Mouse (Mus musculus): ENCODE results near the gene Maml2. TPM values are rescaled to one million over a fixed set of nuclear protein-coding genes. Genes with fewer than 3 reads are reported as not detected.
A peak's percentile ranks its signal among the peaks of the same experiment; 100 is the strongest.

Maml2 gene
- polyA plus RNA-seq, 1 experiment from 2014 or later: 3.1 TPM

DNA sequence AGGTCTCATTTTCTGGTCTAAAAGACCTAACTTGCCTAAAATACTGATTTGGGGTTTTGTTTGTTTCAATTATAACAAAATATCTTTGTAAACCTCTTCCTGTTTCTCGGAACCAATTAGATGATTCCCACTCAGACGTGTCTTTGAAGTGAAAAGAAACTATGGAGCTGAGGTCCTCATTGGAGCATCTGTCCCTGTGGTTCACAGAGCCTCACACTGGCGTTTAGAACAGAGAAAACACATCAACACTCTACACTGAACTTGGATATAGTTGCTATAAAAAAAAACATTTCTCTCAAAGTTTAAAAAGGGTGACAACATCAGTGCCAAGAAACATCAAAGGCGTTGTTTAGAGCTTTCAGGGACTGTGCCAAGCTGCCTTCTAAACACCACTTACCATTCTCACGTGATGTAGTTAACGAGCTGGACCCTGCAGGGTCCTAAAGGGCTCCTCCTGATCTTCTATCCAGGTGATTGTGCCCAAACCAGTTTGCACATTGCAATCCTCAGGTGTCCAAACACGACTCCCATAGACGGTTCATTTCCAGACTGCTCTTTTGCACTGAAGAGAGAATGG is 309.9 kb downstream of the Maml2 start:
- no peaks in the 10 kb centered on the region for H3K27me3 ChIP-seq (replicated peaks; ENCODE audit: control insufficient read depth, insufficient read depth, low read length)
- H3K9ac ChIP-seq (ENCODE audit: low read depth, low read length): no peak overlapping the region
- no peak overlapping the region for H3K4me2 ChIP-seq (replicated peaks; ENCODE audit: low read depth)
- no peaks in the 10 kb centered on the region for H3K36me3 ChIP-seq (ENCODE audit: control insufficient read depth, insufficient read depth)
- H3K4me3 ChIP-seq (ENCODE audit: low read depth, low read length): no peak overlapping the region
- WGBS: 70% methylated on average over 8 of the region's 8 CpGs
- H3K4me1 ChIP-seq (replicated peaks; ENCODE audit: control insufficient read depth, insufficient read depth, low read length): no peaks in the 10 kb centered on the region
- no peak overlapping the region for H3K27ac ChIP-seq (ENCODE audit: low read depth, low read length)
- no peaks in the 10 kb centered on the region for H3K9me3 ChIP-seq (ENCODE audit: control insufficient read depth)
- no peak for TF ChIP-seq CTCF (IDR thresholded peaks at IDR 0.05; ENCODE audit: low read depth)
- no peak for ATAC-seq

DNA sequence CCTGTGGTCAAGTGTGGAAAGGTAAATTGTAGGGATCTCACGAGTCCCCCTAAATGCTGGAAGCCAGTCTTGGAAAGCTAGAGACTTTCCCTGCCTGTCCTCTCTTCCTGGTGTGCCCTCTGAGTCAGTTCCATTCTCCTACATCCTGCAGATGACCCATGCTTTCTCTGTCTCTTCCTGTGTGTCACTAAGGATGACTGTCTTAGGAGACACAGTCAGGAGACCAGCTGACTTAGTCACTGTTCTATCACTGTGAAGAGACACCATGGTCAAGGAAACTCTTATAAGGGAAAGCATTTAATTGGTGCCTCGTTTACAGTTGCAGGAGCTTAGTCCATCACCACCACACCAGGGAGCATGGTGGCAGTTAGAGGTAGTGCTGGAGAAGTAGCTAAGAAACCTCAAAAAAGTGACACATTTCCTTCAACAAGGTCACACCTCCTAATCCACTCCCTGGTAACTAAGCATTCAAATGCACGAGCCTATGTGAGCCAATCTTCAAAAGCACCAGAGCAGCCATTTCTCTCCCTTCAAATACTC is 310.8 kb downstream of the Maml2 start:
- Histone ChIP-seq H3K36me3 (ENCODE audit: control insufficient read depth, insufficient read depth) (no peaks in the 10 kb centered on the region), H3K4me1 (replicated peaks; ENCODE audit: control insufficient read depth, insufficient read depth, low read length) (no peaks in the 10 kb centered on the region), H3K9ac (ENCODE audit: low read depth, low read length) (no peak overlapping the region), H3K27ac (ENCODE audit: low read depth, low read length) (no peak overlapping the region), H3K9me3 (ENCODE audit: control insufficient read depth) (no peaks in the 10 kb centered on the region), H3K4me2 (replicated peaks; ENCODE audit: low read depth) (no peak overlapping the region), H3K4me3 (ENCODE audit: low read depth, low read length) (no peak overlapping the region), H3K27me3 (replicated peaks; ENCODE audit: control insufficient read depth, insufficient read depth, low read length) (no peaks in the 10 kb centered on the region)
- no peak for ATAC-seq
- 64% methylated on average over 3 of the region's 3 CpGs for WGBS
- TF ChIP-seq CTCF (IDR thresholded peaks at IDR 0.05; ENCODE audit: low read depth): no peak

DNA sequence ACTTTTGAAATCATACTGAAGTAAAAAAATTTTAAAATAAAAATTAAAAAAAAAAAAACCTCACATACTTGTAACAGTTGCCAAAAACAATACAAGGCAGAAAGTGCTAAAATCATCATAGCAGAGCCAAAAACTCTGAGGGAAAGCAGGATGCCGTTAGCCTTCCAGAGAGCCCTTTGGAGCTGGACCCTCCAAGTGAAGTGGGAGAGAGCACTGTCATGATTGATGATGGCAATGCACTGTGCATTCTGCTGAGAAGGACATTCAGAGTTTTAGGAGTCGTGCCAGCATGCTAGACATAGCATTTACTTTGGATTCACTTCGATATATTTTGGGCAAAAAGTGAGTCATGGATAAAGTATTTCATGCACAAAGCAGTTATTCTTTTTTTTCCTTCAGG is 313.8 kb downstream of the Maml2 start:
- no peaks in the 10 kb centered on the region for H3K27me3 ChIP-seq (replicated peaks; ENCODE audit: control insufficient read depth, insufficient read depth, low read length)
- no peak overlapping the region for H3K4me2 ChIP-seq (replicated peaks; ENCODE audit: low read depth)
- TF ChIP-seq CTCF (IDR thresholded peaks at IDR 0.05; ENCODE audit: low read depth): no peak
- H3K36me3 ChIP-seq (ENCODE audit: control insufficient read depth, insufficient read depth): no peaks in the 10 kb centered on the region
- WGBS: 72% methylated on average over 3 of the region's 3 CpGs
- no peaks in the 10 kb centered on the region for H3K9me3 ChIP-seq (ENCODE audit: control insufficient read depth)
- H3K27ac ChIP-seq (ENCODE audit: low read depth, low read length): no peak overlapping the region
- H3K4me3 ChIP-seq (ENCODE audit: low read depth, low read length): no peak overlapping the region
- no peak for ATAC-seq
- no peaks in the 10 kb centered on the region for H3K4me1 ChIP-seq (replicated peaks; ENCODE audit: control insufficient read depth, insufficient read depth, low read length)
- no peak overlapping the region for H3K9ac ChIP-seq (ENCODE audit: low read depth, low read length)

DNA sequence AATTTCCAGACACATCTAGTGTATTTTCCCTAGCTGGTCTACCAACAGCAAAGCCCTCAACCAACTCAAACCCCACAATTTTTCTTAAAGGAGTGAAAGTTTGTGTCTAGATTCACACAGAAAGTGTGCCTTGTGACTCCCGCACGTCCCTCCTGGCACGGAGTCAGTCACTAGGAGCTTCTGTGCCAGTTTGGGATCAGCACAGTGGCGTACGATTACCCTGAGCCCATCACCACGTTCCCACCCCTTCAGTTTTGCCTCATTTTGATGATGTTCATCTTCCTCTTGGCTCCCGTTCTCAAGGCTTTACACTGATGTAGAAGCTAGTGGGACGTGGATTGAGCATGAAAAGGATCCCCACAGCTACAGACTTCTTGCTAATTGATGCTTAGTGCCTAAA is 314.6 kb downstream of the Maml2 start:
- H3K4me3 ChIP-seq (ENCODE audit: low read depth, low read length): no peak overlapping the region
- H3K27me3 ChIP-seq (replicated peaks; ENCODE audit: control insufficient read depth, insufficient read depth, low read length): no peaks in the 10 kb centered on the region
- H3K36me3 ChIP-seq (ENCODE audit: control insufficient read depth, insufficient read depth): no peaks in the 10 kb centered on the region
- TF ChIP-seq CTCF (IDR thresholded peaks at IDR 0.05; ENCODE audit: low read depth): no peak
- H3K9ac ChIP-seq (ENCODE audit: low read depth, low read length): no peak overlapping the region
- no peaks in the 10 kb centered on the region for H3K4me1 ChIP-seq (replicated peaks; ENCODE audit: control insufficient read depth, insufficient read depth, low read length)
- no peaks in the 10 kb centered on the region for H3K9me3 ChIP-seq (ENCODE audit: control insufficient read depth)
- H3K27ac ChIP-seq (ENCODE audit: low read depth, low read length): no peak overlapping the region
- 84% methylated on average over 8 of the region's 8 CpGs for WGBS
- ATAC-seq: no peak
- H3K4me2 ChIP-seq (replicated peaks; ENCODE audit: low read depth): no peak overlapping the region

DNA sequence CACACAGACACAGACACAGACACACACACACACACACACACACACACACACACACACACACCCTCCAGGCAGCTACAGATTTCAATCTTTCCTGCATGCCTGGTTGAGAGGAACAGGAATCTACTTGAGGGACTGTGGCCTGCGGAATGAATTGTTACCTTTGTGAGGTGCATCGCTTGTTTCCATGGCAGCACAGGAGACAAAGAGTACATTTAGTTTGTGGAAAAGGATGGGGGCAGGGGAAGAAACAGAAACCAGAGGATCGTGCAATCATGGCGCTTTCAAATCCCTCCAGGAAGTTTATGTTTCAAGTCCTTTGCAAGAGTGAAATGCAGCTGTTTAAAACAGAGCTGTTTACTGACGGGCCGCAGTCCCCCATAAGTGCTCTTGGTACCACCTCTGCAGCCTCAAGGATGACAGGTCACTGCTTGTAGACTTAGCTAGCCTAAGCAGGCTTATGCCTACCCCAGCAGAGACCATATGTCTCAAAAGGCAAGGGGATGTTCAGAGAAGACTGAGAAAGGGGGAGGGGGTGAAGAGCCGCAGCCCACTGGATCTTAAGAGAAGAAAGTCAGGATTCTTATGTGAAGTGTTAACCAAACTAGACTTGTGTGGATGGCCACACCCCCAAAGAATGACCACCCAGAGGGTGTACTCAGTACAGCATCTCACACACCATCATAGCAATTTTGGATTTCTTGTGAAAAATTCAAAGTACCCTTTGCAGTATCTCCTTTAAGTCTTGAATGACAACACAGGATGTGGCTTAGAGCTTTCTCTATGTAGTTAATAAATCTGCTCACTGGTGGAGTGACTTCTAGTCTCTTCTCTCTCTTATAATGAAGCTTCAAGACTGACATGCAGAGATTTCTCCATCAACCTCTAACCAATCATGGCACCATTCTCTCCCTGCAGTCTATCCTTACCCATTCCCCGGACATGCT is 315.8 kb downstream of the Maml2 start:
- no peaks in the 10 kb centered on the region for H3K27me3 ChIP-seq (replicated peaks; ENCODE audit: control insufficient read depth, insufficient read depth, low read length)
- H3K4me3 ChIP-seq (ENCODE audit: low read depth, low read length): no peak overlapping the region
- no peaks in the 10 kb centered on the region for H3K36me3 ChIP-seq (ENCODE audit: control insufficient read depth, insufficient read depth)
- WGBS: 41% methylated on average over 8 of the region's 8 CpGs
- no peaks in the 10 kb centered on the region for H3K4me1 ChIP-seq (replicated peaks; ENCODE audit: control insufficient read depth, insufficient read depth, low read length)
- H3K9me3 ChIP-seq (ENCODE audit: control insufficient read depth): no peaks in the 10 kb centered on the region
- 0 out of 2 replicates have a peak overlapping the region, but pooled peaks have one; percentile 17 for H3K4me2 ChIP-seq (replicated peaks; ENCODE audit: low read depth)
- H3K9ac ChIP-seq (ENCODE audit: low read depth, low read length): no peak overlapping the region
- no peak for ATAC-seq
- no peak overlapping the region for H3K27ac ChIP-seq (ENCODE audit: low read depth, low read length)
- TF ChIP-seq CTCF (IDR thresholded peaks at IDR 0.05; ENCODE audit: low read depth): no peak

DNA sequence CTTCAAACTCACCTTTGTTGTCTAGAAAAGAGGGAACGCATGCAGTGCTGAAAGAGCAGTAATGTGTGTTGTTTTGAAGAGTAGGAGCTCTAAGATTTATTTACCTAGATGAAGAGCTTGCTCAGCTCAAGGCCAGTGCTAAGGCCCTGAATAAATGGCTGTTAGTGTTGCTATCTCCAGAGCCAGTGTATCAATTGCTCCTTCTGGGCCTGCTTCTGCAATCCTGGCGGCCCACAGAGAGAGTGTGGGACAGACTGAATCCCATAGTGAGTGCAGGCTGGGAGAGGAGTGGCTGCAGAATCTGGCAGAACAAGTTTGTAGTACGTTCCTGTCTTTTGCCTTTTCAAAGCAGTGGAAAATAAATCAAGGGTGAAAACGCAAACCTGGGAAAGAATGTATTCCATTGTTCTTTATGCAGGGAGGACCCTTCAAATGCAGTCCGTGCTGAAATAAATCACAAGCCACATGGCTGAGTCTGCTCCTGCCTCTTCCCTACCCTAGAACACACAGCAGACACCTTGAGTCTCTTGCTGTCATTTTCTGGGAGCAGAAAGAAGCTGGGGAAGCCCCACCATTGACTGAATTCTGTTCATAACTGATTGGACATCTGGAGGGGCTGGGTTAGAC is 318.7 kb downstream of the Maml2 start:
- Histone ChIP-seq H3K27me3 (replicated peaks; ENCODE audit: control insufficient read depth, insufficient read depth, low read length) (no peaks in the 10 kb centered on the region), H3K27ac (ENCODE audit: low read depth, low read length) (no peak overlapping the region), H3K36me3 (ENCODE audit: control insufficient read depth, insufficient read depth) (no peaks in the 10 kb centered on the region), H3K9me3 (ENCODE audit: control insufficient read depth) (no peaks in the 10 kb centered on the region), H3K4me1 (replicated peaks; ENCODE audit: control insufficient read depth, insufficient read depth, low read length) (no peaks in the 10 kb centered on the region), H3K4me2 (replicated peaks; ENCODE audit: low read depth) (no peak overlapping the region), H3K9ac (ENCODE audit: low read depth, low read length) (no peak overlapping the region), H3K4me3 (ENCODE audit: low read depth, low read length) (no peak overlapping the region)
- 30% methylated on average over 5 of the region's 5 CpGs for WGBS
- ATAC-seq: no peak
- no peak for TF ChIP-seq CTCF (IDR thresholded peaks at IDR 0.05; ENCODE audit: low read depth)

Data from intestine, postnatal 0 days (tissue).